Mouse (Mus musculus): Measurements from ENCODE around the gene Rpl19. TPM values are rescaled to one million over a fixed set of nuclear protein-coding genes. Genes with fewer than 3 reads are reported as not detected.

The Rpl19 gene
- polyA plus RNA-seq, 1 experiment from 2014 or later, result 694 TPM

DNA sequence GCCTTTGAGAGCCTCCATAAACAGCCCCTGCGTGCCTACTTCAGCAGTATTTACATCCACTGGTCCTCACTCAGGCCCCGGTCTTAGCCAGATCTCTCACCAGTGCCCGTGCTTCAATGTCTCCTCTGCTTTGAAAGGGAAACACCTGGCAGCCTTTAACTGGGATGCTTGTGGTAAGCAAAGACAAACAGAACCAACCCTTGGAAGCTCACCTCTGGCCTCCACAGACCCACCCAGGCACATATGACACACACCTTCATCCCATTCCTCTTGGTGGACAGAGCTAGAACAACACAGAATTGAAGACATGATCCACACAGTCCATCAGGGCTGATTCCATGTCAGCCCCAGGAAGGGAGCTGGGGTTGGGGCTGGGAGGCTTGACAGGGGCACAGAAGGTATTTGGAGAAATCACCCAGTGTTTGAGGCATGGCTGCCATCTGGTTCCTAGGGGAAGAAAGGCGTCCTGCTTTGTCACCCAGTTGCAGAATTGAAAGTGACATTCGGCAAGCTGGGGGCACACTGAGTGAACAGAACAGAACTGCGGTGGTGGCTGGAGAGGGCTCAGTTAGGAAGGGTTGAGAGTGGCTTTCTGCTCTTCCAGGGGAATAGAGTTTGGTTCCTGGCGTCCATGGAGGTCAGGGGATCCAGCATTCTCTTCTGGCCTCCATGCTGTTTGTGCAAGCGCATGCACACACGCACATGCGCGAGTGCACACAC, 28.3 kb upstream of the Rpl19 start:
- DNase-seq (ENCODE audit: low spot score) (no peak), ATAC-seq (ENCODE audit: low FRiP score) (no peak)
- Histone ChIP-seq H3K4me2 (replicated peaks) (no peak overlapping the region), H3K36me3 (replicated peaks; ENCODE audit: control insufficient read depth, insufficient read depth) (peaks cover 15% of the 10 kb centered on the region), H3K27ac (no peak overlapping the region), H3K4me1 (replicated peaks; ENCODE audit: control insufficient read depth, insufficient read depth, low read length) (peaks cover 14% of the 10 kb centered on the region), H3K27me3 (ENCODE audit: control insufficient read depth, insufficient read depth, low read length) (0 out of 2 replicates have a peak, but pooled peaks cover 10% of the 10 kb centered on the region), H3K4me3 (replicated peaks; ENCODE audit: low read length) (no peak overlapping the region), H3K9me3 (ENCODE audit: control insufficient read depth, low read length) (no peaks in the 10 kb centered on the region), H3K9ac (no peak overlapping the region)
- 84% methylated on average over 11 of the region's 11 CpGs for WGBS

DNA sequence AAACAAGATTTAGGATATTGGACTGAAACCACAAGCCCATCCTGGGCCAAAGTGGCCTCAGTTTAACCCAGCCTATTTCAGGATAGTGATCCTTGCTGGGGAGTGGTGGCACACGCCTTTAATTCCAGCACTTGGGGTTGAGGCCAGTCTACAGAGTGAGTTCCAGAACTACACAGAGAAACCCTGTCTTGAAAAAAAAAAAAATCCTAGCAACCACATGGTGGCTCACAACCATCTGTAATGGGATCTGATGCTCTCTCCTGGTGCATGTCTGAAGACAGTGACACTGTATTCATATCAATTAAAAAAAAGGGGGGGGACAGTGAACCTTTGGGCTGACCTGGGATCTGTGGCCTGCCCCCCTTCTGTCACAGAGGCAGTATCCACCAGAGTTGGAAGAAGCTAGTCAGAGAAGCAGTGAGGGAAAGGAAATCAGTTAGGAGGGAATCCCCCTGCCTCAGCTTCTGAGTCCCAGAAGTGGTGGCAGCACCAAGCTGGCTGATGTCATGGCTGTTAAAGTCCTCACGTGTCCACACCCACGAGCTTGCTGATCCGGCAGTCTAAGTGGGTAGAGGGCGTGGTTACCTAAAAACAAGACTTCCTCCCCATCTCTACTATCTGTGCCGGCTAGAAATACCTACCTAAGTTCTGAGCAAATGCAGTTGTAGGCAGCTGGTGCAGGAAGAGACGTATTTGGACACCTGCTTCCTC, 27.5 kb upstream of the Rpl19 start:
- DNase-seq (ENCODE audit: low spot score) (no peak), ATAC-seq (ENCODE audit: low FRiP score) (no peak)
- Histone ChIP-seq H3K4me3 (replicated peaks; ENCODE audit: low read length) (no peak overlapping the region), H3K9ac (no peak overlapping the region), H3K27ac (no peak overlapping the region), H3K4me2 (replicated peaks) (no peak overlapping the region), H3K4me1 (replicated peaks; ENCODE audit: control insufficient read depth, insufficient read depth, low read length) (peaks cover 14% of the 10 kb centered on the region), H3K36me3 (replicated peaks; ENCODE audit: control insufficient read depth, insufficient read depth) (peaks cover 18% of the 10 kb centered on the region), H3K9me3 (ENCODE audit: control insufficient read depth, low read length) (no peaks in the 10 kb centered on the region), H3K27me3 (ENCODE audit: control insufficient read depth, insufficient read depth, low read length) (0 out of 2 replicates have a peak, but pooled peaks cover 9% of the 10 kb centered on the region)
- 69% methylated on average over 7 of the region's 7 CpGs for WGBS

- H3K27ac ChIP-seq, result no peak overlapping the region
- H3K4me1 ChIP-seq (replicated peaks; ENCODE audit: control insufficient read depth, insufficient read depth, low read length), result peaks cover 11% of the 10 kb centered on the region
- ATAC-seq (ENCODE audit: low FRiP score) (no peak), DNase-seq (ENCODE audit: low spot score) (no peak)
- 69% methylated on average over 5 of the region's 5 CpGs for WGBS
- H3K9ac ChIP-seq, result no peak overlapping the region
- no peaks in the 10 kb centered on the region for H3K9me3 ChIP-seq (ENCODE audit: control insufficient read depth, low read length)
- 0 out of 2 replicates have a peak, but pooled peaks cover 2% of the 10 kb centered on the region for H3K27me3 ChIP-seq (ENCODE audit: control insufficient read depth, insufficient read depth, low read length)
- H3K4me2 ChIP-seq (replicated peaks), result no peak overlapping the region
- no peak overlapping the region for H3K4me3 ChIP-seq (replicated peaks; ENCODE audit: low read length)
- peaks cover 21% of the 10 kb centered on the region for H3K36me3 ChIP-seq (replicated peaks; ENCODE audit: control insufficient read depth, insufficient read depth)
These were observed 26.8 kb upstream of the Rpl19 start for GRCm38 (mm10) chr11:97999748-98000147.

DNA sequence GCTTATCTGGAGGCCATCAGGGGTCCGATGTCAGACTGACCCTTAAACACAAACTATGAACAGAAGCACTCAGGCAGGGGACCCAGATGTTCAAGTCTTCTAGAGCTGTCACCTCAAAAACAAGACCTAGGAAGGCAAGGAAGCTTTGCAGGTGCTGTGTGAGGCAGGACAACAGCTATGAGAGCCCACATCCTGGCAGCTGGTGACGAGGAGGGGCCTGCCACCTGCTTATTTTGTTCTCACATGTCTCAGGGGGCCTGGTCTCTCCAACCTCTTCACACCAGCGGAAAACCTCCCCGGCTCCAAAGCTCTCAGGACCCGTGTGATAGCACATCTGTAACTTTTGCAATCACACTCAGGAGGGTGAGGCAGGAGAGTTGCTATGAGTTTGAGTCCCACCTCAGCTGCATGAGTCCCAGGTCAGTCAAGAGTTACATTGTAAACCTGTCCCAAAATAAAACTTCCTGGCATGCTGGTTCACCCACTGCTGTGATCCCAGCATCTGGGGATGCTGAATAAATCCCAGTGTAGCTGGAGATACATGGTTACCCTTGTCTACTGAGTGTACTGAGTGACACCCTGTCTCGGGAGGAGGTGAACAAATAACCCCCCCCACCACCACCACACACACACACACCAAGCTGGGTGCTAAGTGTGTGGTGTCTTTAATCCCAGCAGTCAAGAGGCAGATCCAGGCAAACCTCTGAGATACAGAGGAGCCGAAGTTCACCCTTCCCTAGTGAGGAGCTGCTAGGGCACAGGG, 26.0 kb upstream of the Rpl19 start:
- H3K36me3 ChIP-seq (replicated peaks; ENCODE audit: control insufficient read depth, insufficient read depth), result peaks cover 29% of the 10 kb centered on the region
- 0 out of 2 replicates have a peak, but pooled peaks cover 3% of the 10 kb centered on the region for H3K4me1 ChIP-seq (replicated peaks; ENCODE audit: control insufficient read depth, insufficient read depth, low read length)
- no peaks in the 10 kb centered on the region for H3K9me3 ChIP-seq (ENCODE audit: control insufficient read depth, low read length)
- no peak overlapping the region for H3K9ac ChIP-seq
- DNase-seq (ENCODE audit: low spot score), result no peak
- no peak overlapping the region for H3K4me3 ChIP-seq (replicated peaks; ENCODE audit: low read length)
- no peaks in the 10 kb centered on the region for H3K27me3 ChIP-seq (ENCODE audit: control insufficient read depth, insufficient read depth, low read length)
- 48% methylated on average over 7 of the region's 7 CpGs for WGBS
- ATAC-seq (ENCODE audit: low FRiP score), result no peak
- H3K27ac ChIP-seq, result no peak overlapping the region
- H3K4me2 ChIP-seq (replicated peaks), result no peak overlapping the region

DNA sequence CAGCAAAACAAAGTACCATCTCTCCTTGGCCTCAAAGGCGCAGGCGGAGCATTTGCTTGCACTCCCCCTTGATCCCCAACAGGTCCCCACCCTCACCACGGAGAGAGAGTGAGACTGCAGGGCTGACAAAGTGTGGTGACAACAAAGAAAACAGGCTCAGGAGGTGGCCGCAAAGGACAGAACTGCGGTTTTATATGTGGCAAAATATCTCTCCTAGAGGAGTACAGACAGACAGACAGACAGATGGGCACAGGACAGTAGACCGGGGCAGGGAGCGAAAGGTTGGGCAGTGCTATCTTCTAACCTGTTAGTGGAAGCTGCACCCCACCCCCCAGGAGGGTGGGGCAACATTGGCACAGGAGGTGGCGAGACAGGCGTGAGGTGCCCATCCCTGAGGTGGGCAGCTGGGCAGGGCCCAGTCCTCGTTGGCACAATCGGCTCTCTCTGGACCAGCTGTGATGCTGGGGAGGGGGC, 25.1 kb upstream of the Rpl19 start:
- no peak overlapping the region for H3K4me3 ChIP-seq (replicated peaks; ENCODE audit: low read length)
- ATAC-seq (ENCODE audit: low FRiP score) (no peak), DNase-seq (ENCODE audit: low spot score) (no peak)
- no peak overlapping the region for H3K4me2 ChIP-seq (replicated peaks)
- 45% methylated on average over 11 of the region's 11 CpGs for WGBS
- no peaks in the 10 kb centered on the region for H3K4me1 ChIP-seq (replicated peaks; ENCODE audit: control insufficient read depth, insufficient read depth, low read length)
- H3K9ac ChIP-seq, result no peak overlapping the region
- H3K36me3 ChIP-seq (replicated peaks; ENCODE audit: control insufficient read depth, insufficient read depth), result peaks cover 36% of the 10 kb centered on the region
- H3K27me3 ChIP-seq (ENCODE audit: control insufficient read depth, insufficient read depth, low read length), result no peaks in the 10 kb centered on the region
- H3K9me3 ChIP-seq (ENCODE audit: control insufficient read depth, low read length), result no peaks in the 10 kb centered on the region
- no peak overlapping the region for H3K27ac ChIP-seq

- 55% methylated on average over 6 of the region's 6 CpGs for WGBS
- H3K9ac ChIP-seq, result no peak overlapping the region
- H3K36me3 ChIP-seq (replicated peaks; ENCODE audit: control insufficient read depth, insufficient read depth), result peaks cover 42% of the 10 kb centered on the region
- no peak overlapping the region for H3K27ac ChIP-seq
- no peak overlapping the region for H3K4me3 ChIP-seq (replicated peaks; ENCODE audit: low read length)
- ATAC-seq (ENCODE audit: low FRiP score), result no peak
- no peak overlapping the region for H3K4me2 ChIP-seq (replicated peaks)
- H3K4me1 ChIP-seq (replicated peaks; ENCODE audit: control insufficient read depth, insufficient read depth, low read length), result no peaks in the 10 kb centered on the region
- no peak for DNase-seq (ENCODE audit: low spot score)
- H3K9me3 ChIP-seq (ENCODE audit: control insufficient read depth, low read length), result no peaks in the 10 kb centered on the region
- H3K27me3 ChIP-seq (ENCODE audit: control insufficient read depth, insufficient read depth, low read length), result no peaks in the 10 kb centered on the region
These were observed 24.5 kb upstream of the Rpl19 start for GRCm38 (mm10) chr11:98001986-98002385.

DNA sequence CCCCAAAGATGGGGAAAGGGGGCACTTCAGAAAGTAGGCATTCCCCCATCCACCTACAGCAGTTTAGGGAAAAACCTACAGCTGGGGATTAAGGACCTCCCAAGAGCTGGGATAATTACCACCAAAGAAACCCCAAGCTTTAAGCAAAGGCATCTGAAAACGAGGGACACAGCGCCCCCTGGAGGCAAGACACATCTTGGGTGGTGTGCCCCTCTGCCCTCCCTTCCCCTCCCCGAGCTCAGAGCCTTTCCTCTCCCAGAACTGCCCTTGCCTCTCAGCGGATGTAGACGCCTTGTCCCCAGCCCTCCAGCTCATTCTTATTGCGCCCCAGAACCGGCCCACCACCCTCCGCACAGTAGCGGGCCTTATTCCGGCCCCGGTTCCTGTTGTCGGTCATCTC, 23.9 kb upstream of the Rpl19 start:
- Histone ChIP-seq H3K27ac (no peak overlapping the region), H3K4me2 (replicated peaks) (no peak overlapping the region; the same call in 1 of the 2 replicates), H3K4me3 (replicated peaks; ENCODE audit: low read length) (no peak overlapping the region), H3K9me3 (ENCODE audit: control insufficient read depth, low read length) (no peaks in the 10 kb centered on the region), H3K27me3 (ENCODE audit: control insufficient read depth, insufficient read depth, low read length) (no peaks in the 10 kb centered on the region), H3K36me3 (replicated peaks; ENCODE audit: control insufficient read depth, insufficient read depth) (peaks cover 49% of the 10 kb centered on the region), H3K4me1 (replicated peaks; ENCODE audit: control insufficient read depth, insufficient read depth, low read length) (no peaks in the 10 kb centered on the region), H3K9ac (no peak overlapping the region)
- DNase-seq (ENCODE audit: low spot score), result peak; percentile 79
- ATAC-seq (ENCODE audit: low FRiP score), result no peak
- WGBS, result 12% methylated on average over 12 of the region's 12 CpGs

DNA sequence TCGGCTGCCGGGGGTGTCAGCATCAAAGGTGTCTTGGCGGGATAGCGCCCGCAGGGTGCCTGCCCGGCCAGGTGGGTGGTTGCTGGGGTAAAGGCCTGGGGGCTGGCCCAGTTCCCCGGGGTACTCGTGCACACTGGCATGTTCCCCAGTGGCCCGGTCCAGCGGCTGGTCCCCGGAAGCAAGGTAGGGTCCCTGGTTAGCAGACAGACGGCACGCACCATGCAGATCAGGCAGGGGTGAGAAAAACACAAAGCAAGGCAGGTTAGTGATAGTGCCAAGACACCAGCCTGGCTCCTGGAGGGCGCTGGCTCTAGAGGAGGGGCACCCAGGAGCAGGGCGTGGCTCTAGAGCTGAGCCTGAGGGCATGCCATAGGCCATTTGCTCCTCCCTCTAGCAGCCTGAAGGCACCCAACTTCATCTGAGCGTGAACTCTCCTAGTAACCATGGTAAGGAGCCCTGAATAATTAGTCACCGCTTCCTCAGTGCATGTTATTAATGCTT, 23.3 kb upstream of the Rpl19 start:
- H3K9ac ChIP-seq, result no peak overlapping the region
- H3K4me1 ChIP-seq (replicated peaks; ENCODE audit: control insufficient read depth, insufficient read depth, low read length), result no peaks in the 10 kb centered on the region
- DNase-seq (ENCODE audit: low spot score), result no peak
- H3K27me3 ChIP-seq (ENCODE audit: control insufficient read depth, insufficient read depth, low read length), result no peaks in the 10 kb centered on the region
- ATAC-seq (ENCODE audit: low FRiP score), result no peak
- no peak overlapping the region for H3K4me2 ChIP-seq (replicated peaks)
- peaks cover 55% of the 10 kb centered on the region for H3K36me3 ChIP-seq (replicated peaks; ENCODE audit: control insufficient read depth, insufficient read depth)
- H3K9me3 ChIP-seq (ENCODE audit: control insufficient read depth, low read length), result no peaks in the 10 kb centered on the region
- 37% methylated on average over 17 of the region's 17 CpGs for WGBS
- H3K27ac ChIP-seq, result no peak overlapping the region
- no peak overlapping the region for H3K4me3 ChIP-seq (replicated peaks; ENCODE audit: low read length)

DNA sequence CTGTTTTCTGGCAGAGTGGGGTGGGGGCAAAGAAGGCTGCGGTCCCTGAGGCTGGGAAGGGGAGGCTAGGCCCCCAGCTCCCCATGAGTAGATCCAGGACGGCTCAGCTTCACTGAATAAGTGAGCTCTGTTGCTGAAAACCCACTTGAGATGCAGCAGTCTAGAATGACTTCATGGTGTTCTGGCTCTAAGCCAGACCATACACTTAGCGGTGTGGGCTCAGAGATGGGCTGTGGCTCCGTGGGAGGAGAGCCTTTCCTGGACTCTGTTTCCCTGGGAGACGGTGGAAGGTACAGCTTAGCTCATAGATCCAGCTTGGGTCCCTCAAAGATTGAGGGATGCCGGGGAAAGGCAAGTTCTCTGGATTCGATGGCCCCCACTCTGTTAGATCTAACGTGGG, 22.3 kb upstream of the Rpl19 start:
- 69% methylated on average over 8 of the region's 8 CpGs for WGBS
- no peak for ATAC-seq (ENCODE audit: low FRiP score)
- H3K4me1 ChIP-seq (replicated peaks; ENCODE audit: control insufficient read depth, insufficient read depth, low read length), result no peaks in the 10 kb centered on the region
- peaks cover 64% of the 10 kb centered on the region for H3K36me3 ChIP-seq (replicated peaks; ENCODE audit: control insufficient read depth, insufficient read depth)
- no peak for DNase-seq (ENCODE audit: low spot score)
- no peaks in the 10 kb centered on the region for H3K27me3 ChIP-seq (ENCODE audit: control insufficient read depth, insufficient read depth, low read length)
- no peak overlapping the region for H3K4me3 ChIP-seq (replicated peaks; ENCODE audit: low read length)
- no peak overlapping the region for H3K27ac ChIP-seq
- H3K9me3 ChIP-seq (ENCODE audit: control insufficient read depth, low read length), result no peaks in the 10 kb centered on the region
- H3K9ac ChIP-seq, result no peak overlapping the region
- no peak overlapping the region for H3K4me2 ChIP-seq (replicated peaks)
